Mouse (Mus musculus) embryonic facial prominence, embryonic 10.5 days (tissue): ENCODE data around the gene Atp8a2. TPM values are rescaled to one million over a fixed set of nuclear protein-coding genes. Genes with fewer than 3 reads are reported as not detected.
"Not testable (repeated sequence)": the region's sequence is repeated elsewhere in the genome, so short reads cannot be mapped to it uniquely, and the experiment has no call there.

Experiments used
- DNase-seq: peaks from one replicate; pipeline ENCODE4 v3.0.0-alpha.2; 2017; ENCODE audit warnings: low spot score
- H3K27ac ChIP-seq: fragments of 300-500 bp; sonication (generic); replicated peaks from 2 replicates; pipeline ENCODE4 v1.5.1; 2016; ENCODE audit warnings: mild to moderate bottlenecking
- H3K27me3 ChIP-seq: fragments of 300-500 bp; sonication (generic); replicated peaks from 2 replicates; pipeline ENCODE4 v1.6.1; 2016; ENCODE audit warnings: low read depth, mild to moderate bottlenecking; ENCODE audit not compliant: poor library complexity, severe bottlenecking
- H3K36me3 ChIP-seq: fragments of 300-500 bp; sonication (generic); replicated peaks from 2 replicates; pipeline ENCODE4 v1.6.1; 2016; ENCODE audit warnings: mild to moderate bottlenecking, moderate library complexity
- H3K4me1 ChIP-seq: fragments of 300-500 bp; sonication (generic); 2 replicates; pipeline ENCODE4 v1.6.1; 2016
- H3K4me3 ChIP-seq: fragments of 300-500 bp; sonication (generic); 2 replicates; pipeline ENCODE4 v1.5.1; 2016; ENCODE audit warnings: mild to moderate bottlenecking, moderate library complexity
- H3K9me3 ChIP-seq: fragments of 300-500 bp; sonication (generic); 2 replicates; pipeline ENCODE4 v1.6.1; 2016; ENCODE audit warnings: mild to moderate bottlenecking
- WGBS: fragments of 180-500 bp; shearing (Covaris S2); methylation state at CpG from one replicate; pipeline ENCODE4 v1.1.7; 2016; 5-methylcytosine and 5-hydroxymethylcytosine counted together
- polyA plus RNA-seq: library from polyadenylated mRNA; unstranded; fragments of >200 nt; fragmentation: Nextera tagmentation; extraction: Ambion mirVana; gene quantifications from 2 replicates; pipeline ENCODE4 v1.2.1, GENCODE M21; 2016

The Atp8a2 gene
- polyA plus RNA-seq, 1 experiment from 2014 or later = 2.8 TPM

DNA sequence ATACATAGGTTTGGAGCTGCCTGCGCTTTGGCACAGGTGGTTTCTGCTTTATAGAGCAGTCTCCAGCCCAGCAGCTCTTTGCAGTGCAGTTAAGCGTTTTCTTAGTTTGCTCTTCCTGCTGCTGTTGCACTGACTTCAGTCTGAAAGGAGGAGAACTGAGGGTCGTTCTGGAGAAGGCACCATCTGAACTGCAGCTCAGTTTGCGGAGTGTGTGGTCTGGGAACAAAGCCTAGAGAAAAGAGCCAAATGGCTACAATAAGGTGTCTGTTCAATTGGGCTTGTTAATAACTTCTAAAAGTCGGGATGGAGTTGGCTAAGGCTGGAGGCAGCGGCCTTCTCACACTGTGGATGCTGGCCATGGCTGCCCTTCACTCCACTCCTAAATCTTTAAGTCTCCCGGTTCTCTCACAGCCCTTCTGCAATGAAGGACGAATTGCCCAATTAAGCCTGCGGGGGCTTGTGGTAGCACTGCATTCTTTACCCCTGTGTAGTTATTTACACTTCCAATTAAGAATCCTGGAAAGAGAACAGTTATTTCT, 569.8 kb downstream of the Atp8a2 start:
- Histone ChIP-seq H3K4me1 (peaks cover 50% of the 10 kb centered on the region), H3K27ac (peak overlapping the region; percentile 92), H3K4me3 (peak overlapping the region; percentile 82), H3K36me3 (peaks cover 28% of the 10 kb centered on the region), H3K27me3 (peaks cover 62% of the 10 kb centered on the region), H3K9me3 (no peaks in the 10 kb centered on the region)
- no peak for DNase-seq
- 11% methylated on average over 9 of the region's 9 CpGs for WGBS

DNA sequence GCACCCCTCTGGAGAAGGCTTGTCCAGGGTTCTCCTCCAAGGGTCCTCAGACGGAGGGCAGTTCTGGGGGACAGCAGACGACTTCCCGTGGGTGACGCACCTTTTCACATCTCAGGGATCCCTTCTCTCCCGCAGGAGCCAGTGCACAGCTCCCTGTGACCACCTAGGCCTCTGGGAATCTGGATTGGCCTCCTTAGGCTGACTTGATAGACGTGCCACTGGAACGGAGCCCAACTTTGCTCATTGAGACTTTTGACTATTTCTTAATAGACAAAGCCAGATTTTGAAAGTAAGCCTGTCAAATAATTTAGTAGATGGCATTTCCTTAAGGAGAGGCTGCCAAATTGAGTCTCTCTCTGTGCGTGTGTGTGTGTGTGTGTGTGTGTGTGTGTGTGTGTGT, 570.3 kb downstream of the Atp8a2 start:
- no peak for DNase-seq
- peaks cover 67% of the 10 kb centered on the region for H3K27me3 ChIP-seq
- H3K36me3 ChIP-seq = peaks cover 24% of the 10 kb centered on the region
- WGBS = 8% methylated on average over 8 of the region's 8 CpGs
- H3K9me3 ChIP-seq = no peaks in the 10 kb centered on the region
- H3K4me3 ChIP-seq = peak overlapping the region; percentile 82
- H3K27ac ChIP-seq = peak overlapping the region; percentile 92
- peaks cover 50% of the 10 kb centered on the region for H3K4me1 ChIP-seq

DNA sequence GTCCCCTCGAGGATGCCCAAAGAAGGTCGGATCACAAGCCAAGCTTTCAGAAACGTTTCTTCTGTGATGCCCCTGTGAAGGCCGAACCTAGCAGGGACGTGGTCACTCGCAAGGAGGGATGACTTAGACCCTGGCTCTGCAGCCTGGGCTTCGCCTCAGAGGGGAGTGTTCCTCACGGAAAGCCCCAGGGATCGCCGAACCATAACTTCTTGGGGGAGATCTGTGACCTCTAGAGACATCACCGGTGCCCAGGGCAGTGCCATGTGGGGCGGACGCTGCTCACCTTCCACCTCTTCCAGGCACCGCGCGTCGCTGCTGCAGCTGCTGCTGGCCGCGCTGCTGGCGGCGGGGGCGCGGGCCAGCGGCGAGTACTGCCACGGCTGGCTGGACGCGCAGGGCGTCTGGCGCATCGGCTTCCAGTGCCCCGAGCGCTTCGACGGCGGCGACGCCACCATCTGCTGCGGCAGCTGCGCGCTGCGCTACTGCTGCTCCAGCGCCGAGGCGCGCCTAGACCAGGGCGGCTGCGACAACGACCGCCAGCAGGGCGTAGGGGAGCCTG, 571.1 kb downstream of the Atp8a2 start:
- no peaks in the 10 kb centered on the region for H3K9me3 ChIP-seq
- peak overlapping the region; percentile 82 for H3K4me3 ChIP-seq
- WGBS = under 1% methylated on average over 51 of the region's 51 CpGs
- peaks cover 70% of the 10 kb centered on the region for H3K27me3 ChIP-seq
- peak overlapping the region; percentile 92 for H3K27ac ChIP-seq
- peak; percentile 78 for DNase-seq
- H3K36me3 ChIP-seq = peaks cover 17% of the 10 kb centered on the region
- H3K4me1 ChIP-seq = peaks cover 50% of the 10 kb centered on the region

DNA sequence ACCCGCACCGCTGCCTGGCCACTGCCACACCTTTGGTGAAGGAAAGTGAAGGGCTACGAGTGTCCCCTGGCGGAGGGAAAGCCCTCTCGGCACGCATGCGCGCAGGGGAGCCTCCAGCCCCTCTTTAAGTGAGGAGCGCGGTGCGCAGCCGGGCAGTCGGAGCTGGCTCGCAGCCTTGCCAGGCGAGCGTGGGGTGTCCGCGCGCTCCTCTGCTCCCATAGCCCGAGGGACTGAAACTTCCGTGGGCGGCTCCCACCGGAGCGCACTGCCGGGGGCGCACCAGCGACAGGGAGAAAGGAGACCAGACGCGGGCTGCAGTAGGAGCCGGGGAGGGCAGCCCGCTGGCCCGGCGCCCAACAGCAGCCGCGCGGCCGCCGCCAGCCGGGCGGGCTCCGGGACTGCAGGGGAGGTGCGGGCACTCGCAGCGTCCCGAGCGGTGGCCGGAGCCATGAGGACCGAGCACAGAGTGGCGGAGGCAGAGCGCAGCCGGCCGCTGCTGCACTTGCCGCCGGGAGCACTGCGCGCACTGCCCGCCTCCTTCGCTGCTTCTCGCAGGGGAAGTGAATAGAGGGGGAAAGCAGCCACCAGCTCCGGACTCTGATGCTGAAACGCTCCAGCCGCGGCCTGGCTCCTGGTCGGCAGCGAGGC, 571.7 kb downstream of the Atp8a2 start, which contains the start of gene Shisa2:
Gene Shisa2, plus strand, starts transcription at position 151 of the 648 bp plus-strand sequence.
- H3K36me3 ChIP-seq = peaks cover 11% of the 10 kb centered on the region
- DNase-seq = peak; percentile 92
- peaks cover 71% of the 10 kb centered on the region for H3K27me3 ChIP-seq
- H3K4me1 ChIP-seq = peaks cover 50% of the 10 kb centered on the region
- peak within 1 kb of the TSS; percentile 92 for H3K27ac ChIP-seq
- H3K4me3 ChIP-seq = peak within 1 kb of the TSS; percentile 82
- under 1% methylated on average over 65 of the region's 65 CpGs for WGBS
- no peaks in the 10 kb centered on the region for H3K9me3 ChIP-seq

DNA sequence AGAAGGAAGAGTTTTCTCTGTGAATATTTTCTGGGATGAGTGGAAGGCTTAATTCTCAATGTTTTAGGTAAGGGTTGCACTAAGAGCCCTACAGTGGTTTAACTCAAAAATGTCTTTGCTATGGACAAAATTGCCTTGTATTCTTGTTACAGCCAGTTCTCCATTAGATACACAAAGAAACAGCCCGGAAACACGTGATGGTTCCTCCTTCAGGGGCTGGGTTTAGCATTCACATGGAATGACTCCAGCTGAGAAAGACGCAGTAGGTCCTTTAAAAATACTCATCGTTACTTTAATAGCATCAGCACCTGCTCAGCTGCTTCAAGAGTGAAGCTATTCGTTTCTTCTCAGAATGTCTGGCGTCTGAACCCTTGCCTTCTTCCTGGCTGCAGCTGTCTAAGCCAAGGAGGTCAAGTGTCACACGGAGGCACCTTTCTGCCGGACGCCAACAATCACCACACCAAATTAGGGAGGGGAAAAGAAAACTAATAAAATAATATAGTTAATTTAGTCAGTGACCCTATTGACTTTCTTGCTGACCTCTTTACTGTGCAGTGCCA, 572.6 kb downstream of the Atp8a2 start:
- 18% methylated on average over 9 of the region's 9 CpGs for WGBS
- H3K4me1 ChIP-seq = peaks cover 44% of the 10 kb centered on the region
- H3K9me3 ChIP-seq = no peaks in the 10 kb centered on the region
- no peak overlapping the region; the same call in 1 of the 2 replicates for H3K27ac ChIP-seq
- peak overlapping the region; percentile 82; the same call in 1 of the 2 replicates for H3K4me3 ChIP-seq
- DNase-seq = no peak
- peaks cover 2% of the 10 kb centered on the region for H3K36me3 ChIP-seq
- H3K27me3 ChIP-seq = peaks cover 68% of the 10 kb centered on the region

DNA sequence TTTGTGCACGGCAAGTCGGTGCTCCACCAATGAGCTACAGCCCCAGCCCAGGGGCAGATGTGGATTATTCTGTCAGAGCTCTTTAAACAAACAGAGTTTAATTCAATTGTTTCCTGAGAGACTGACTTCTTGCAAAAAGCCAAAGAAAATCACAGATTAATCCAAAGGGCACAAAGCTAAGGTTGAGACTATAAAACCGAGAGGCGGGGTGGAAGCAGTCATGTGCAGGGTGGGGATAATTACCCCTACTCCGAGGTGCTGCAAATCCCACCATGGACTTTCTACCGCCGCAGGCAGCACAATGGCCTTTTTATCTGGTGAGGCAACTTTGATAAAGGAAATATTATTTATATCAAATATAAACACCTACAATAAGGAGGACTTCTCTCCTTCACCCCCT, 580.2 kb downstream of the Atp8a2 start:
- DNase-seq = no peak
- H3K36me3 ChIP-seq = no peaks in the 10 kb centered on the region
- H3K4me3 ChIP-seq = no peak overlapping the region
- WGBS = 56% methylated on average over 7 of the region's 7 CpGs
- H3K27ac ChIP-seq = no peak overlapping the region
- no peaks in the 10 kb centered on the region for H3K9me3 ChIP-seq
- H3K4me1 ChIP-seq = peaks cover 5% of the 10 kb centered on the region
- peaks cover 20% of the 10 kb centered on the region for H3K27me3 ChIP-seq

DNA sequence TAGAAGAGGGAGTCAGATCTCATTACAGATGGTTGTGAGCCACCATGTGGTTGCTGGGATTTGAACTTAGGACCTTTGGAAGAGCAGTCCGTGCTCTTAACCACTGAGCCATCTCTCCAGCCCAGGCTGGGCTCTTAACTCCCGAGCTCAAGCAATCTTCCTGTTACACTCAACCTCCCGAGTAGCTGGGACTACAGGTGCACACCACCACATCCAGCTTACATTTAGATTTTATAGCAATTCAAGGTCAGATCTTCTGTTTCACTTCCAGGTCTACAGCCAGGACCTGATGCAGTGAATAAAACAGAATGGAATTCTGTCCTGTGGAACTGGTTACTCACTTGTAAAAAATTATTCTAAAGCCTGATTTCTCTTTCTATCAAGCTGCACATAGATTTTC, 582.8 kb downstream of the Atp8a2 start:
- not testable (repeated sequence) for H3K4me3 ChIP-seq, H3K9me3 ChIP-seq, H3K4me1 ChIP-seq, H3K27ac ChIP-seq, DNase-seq, H3K36me3 ChIP-seq
- H3K27me3 ChIP-seq = peaks cover 10% of the 10 kb centered on the region
- 76% methylated on average over 3 of the region's 3 CpGs for WGBS

DNA sequence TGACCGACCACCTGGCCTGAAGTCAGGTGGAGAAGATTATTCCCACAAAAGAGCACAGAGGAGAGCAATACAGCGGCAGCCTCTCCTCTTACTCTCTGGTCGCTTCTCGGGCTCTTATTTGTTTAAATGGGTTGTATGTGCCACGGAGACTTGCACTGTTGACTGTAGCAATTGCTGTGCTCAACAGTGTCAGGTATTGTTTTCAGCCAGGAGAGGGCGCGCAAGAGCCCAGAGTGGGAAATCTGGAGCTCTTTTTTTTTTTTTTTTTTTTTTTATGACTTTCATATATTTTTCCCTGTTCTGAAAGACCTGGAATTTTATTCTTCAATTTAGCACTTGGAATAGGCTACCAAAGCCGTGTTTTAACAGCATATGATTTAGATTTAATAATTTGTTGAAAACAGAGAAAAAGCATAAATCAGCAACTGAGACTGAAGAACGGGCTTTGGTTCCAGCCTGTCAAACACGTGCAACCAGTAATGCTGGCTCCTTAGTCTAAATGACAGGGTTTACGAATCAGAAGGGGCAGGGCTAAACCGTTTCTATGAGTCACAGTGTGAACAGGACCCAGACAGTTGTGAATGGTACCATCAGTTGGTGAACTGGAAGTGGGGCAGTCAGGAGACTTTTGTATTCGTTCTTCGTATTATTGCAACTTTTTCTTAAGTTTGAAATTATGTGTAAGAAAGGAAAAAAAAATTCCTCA, 583.9 kb downstream of the Atp8a2 start:
- no peaks in the 10 kb centered on the region for H3K9me3 ChIP-seq
- H3K4me3 ChIP-seq = no peak overlapping the region
- H3K4me1 ChIP-seq = peaks cover 6% of the 10 kb centered on the region
- no peaks in the 10 kb centered on the region for H3K36me3 ChIP-seq
- WGBS = 54% methylated on average over 14 of the region's 14 CpGs
- peak; percentile 69 for DNase-seq
- H3K27ac ChIP-seq = no peak overlapping the region
- H3K27me3 ChIP-seq = peaks cover 7% of the 10 kb centered on the region

DNA sequence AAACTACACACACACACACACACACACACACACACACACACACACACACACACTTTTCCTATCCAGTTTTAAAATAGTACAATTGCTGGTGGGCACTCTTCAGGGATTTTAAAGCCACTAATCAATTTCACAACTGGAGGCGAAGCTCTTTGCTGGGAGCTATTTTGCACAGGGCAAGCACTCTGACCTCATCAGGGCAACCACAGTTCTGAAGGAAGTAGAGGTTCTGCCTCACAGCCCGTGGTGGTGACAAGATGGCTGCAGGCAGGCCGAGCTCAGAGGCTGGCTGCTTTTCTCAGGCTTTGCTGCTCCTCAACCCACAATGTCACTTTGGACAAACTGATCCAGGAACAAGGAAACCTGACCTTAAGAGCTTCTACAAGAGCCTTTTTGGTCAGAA, 590.0 kb downstream of the Atp8a2 start:
- peaks cover 17% of the 10 kb centered on the region for H3K4me1 ChIP-seq
- WGBS = 32% methylated on average over 3 of the region's 3 CpGs

DNA sequence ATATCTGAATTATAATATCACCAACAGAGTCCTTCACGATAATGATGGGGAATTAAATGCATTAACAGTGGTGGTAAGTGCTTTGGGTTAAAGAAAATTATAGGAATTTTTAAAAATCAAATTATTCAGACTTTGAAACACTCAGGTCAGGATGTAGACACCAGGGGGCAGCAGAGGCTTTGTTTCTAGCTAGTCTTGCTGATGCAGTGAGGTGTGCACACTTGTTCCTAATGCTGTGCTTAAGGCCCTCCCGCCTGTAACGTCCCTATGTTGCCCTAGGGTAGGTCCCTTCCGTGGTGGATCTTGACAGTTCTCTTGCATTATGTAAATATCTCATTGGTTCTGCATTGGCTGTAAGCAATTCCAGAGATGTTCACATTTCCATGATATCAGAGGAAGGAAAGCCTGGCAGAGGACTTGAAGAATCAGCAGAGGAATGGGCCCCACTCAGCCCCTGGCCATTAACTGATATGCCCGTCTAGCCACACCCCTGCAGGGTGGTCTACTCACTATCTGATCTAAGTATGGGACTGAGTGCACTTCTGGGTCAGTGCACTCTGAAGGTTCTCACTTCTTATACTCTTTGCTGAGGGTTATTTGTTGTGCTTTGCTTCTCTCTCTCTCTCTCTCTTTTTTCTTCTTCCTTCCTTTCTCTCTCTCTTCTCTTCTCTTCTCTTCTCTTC, 591.2 kb downstream of the Atp8a2 start:
- no peaks in the 10 kb centered on the region; the same call in 1 of the 2 replicates for H3K27me3 ChIP-seq
- 19% methylated on average over 5 of the region's 5 CpGs for WGBS
- no peak overlapping the region for H3K27ac ChIP-seq
- H3K9me3 ChIP-seq = no peaks in the 10 kb centered on the region
- peak; percentile 78 for DNase-seq
- H3K36me3 ChIP-seq = no peaks in the 10 kb centered on the region
- peaks cover 17% of the 10 kb centered on the region for H3K4me1 ChIP-seq
- H3K4me3 ChIP-seq = no peak overlapping the region

More for the DNA sequence above, 590.0 kb downstream of the Atp8a2 start:
- no peaks in the 10 kb centered on the region; the same call in 1 of the 2 replicates for H3K27me3 ChIP-seq
- DNase-seq = no peak
- H3K36me3 ChIP-seq = no peaks in the 10 kb centered on the region
- H3K27ac ChIP-seq = no peak overlapping the region; the same call in 1 of the 2 replicates
- H3K9me3 ChIP-seq = no peaks in the 10 kb centered on the region
- no peak overlapping the region for H3K4me3 ChIP-seq

DNA sequence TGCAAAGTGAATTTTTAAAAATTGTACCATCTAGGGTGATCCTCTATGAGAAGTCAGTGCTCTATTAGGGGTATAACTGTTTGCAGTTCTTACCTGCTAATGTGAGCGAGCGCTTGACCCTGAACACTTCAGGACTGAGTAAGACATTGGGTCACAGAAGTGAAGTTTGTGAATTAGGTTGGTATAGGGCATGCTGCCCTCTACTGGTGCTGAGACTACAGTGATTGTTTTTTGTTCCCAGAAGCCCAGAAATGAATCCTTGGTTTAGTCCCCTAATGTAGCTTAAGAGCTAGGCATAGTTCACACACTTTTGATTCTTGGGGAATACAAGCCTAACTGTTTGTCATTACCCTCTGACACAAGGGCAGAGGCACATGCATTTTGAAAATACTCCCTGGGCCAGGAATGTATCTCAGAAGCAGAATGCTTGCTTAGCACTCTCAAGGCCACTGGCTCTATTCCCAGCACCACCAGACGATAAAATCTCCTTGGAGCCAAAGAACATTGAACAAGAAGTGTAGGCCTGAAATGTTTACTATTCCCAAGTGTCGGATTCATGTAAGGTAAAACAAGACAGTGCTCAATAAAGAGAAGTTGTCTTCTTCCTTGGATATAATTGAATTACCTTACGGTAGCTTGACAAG, 592.9 kb downstream of the Atp8a2 start:
- Histone ChIP-seq H3K27ac (no peak overlapping the region), H3K4me3 (no peak overlapping the region), H3K36me3 (no peaks in the 10 kb centered on the region), H3K27me3 (no peaks in the 10 kb centered on the region; the same call in 1 of the 2 replicates), H3K4me1 (peaks cover 17% of the 10 kb centered on the region), H3K9me3 (no peaks in the 10 kb centered on the region)
- DNase-seq = peak; percentile 24
- WGBS = 72% methylated on average over 5 of the region's 5 CpGs
